Mouse (Mus musculus) embryonic fibroblast, embryonic 13.5 days (primary cell): ENCODE results near the gene Rap1b.

ENCODE experiments used
- CTCF ChIP-seq: IDR thresholded peaks from 2 replicates; pipeline ENCODE4 v1.5.1; 2011; ENCODE audit warnings: mild to moderate bottlenecking, control low read depth, low read length, moderate library complexity, borderline replicate concordance; ENCODE audit not compliant: insufficient read depth
- POLR2A ChIP-seq: IDR thresholded peaks from 2 replicates; pipeline ENCODE4 v1.6.1; 2011; ENCODE audit warnings: low read depth, mild to moderate bottlenecking, control low read depth, low read length, moderate library complexity

DNA sequence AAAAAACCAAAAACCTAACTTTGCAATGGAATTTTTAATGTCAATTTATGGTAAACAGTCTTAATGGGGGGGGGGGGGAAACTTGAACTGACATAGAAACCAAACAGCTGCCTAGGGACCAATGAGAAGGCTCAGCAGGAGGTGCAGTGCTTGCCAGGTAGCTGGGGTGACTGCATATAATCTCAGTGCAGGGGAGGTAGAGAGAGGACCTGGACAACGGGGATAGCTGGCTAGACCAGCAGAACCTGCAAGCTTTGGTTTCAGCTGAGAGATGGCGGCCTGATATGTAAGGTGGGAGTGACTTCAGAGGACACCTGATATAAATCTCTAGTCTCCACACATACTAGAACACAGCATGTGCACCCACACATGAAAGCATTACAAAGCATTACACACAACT, 33.3 kb downstream of the Rap1b start:
- no peak for TF ChIP-seq POLR2A
- no peak for TF ChIP-seq CTCF
